Mouse (Mus musculus): Measurements from ENCODE around the gene Fpr2.

The Fpr2 gene

DNA sequence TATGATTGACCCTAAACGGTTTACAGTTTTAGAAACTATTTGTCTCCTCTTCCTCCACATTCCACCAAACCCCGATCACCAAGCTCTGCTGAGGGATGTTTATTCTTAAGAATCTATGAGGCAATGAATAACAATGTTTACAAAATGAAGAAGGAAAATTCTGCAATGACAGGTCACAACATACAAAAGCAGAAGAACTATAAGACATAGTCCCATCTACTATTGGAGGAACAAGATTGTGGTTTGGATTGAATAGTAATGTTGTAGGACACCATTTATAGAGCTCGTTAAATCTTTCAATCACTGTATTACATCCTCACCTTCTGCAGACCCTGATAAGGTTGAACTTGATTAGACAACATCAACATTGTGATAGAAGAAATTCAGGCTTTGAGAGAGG lies 5.0 kb upstream of the Fpr2 start:
- in situ Hi-C loops (cut with MboI, MseI): no loop called here

DNA sequence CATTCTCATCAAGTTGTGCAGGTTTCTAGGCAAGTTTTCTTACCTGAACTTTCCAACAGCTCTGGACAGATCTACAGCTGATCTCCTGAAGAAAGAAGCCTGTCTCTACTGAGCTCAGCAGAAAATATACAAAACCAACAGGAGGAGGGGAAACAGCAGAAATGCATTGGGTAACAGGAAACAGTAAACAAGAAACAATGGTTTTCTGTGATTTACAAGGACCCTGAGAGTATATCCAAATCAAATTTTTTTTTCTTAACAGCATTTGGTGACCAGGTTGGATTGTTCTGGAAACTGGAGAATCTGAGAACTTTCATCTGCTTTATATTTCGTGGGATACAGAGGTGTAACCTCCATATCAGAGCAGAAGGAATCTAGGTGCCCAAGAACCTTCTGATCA lies 3.8 kb upstream of the Fpr2 start, which contains the start of gene Fpr1:
Fpr1 (minus strand) TSS at position 101 of the 400 bp plus-strand sequence.
- in situ Hi-C loops (cut with MboI, MseI): no loop called here

DNA sequence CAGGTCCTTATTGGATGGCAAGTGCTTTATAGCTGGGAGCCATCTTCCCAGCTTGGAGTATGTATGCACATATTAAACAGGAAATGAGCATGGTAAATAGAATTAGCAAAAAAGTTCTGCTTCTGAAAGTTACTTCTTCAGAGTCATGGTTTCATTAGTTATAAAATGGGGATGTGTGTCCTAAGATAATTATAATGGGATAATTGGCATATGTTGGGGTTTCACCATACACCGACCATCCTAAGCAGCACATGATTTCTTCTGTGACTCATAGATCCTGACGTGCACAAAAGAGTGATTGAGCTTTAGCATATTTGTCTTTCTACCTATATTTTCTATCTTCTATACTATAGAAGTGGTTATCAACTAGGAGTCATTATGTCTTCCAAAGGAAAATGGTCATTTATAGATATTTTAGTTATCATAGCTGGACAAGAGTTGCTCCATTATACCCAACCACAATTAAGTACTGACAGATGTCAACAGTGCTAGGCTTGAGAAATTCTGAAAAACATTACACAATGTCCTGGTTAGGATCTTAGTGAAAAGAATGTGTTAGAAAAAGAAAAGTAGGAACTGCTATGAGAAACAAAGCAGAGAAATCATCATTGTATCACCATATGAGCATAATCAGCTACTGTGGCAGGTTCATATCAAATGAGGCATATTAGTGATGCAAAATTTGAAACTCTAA lies 2.3 kb downstream of the Fpr2 start:
- in situ Hi-C loops (cut with MboI, MseI): no loop called here

DNA sequence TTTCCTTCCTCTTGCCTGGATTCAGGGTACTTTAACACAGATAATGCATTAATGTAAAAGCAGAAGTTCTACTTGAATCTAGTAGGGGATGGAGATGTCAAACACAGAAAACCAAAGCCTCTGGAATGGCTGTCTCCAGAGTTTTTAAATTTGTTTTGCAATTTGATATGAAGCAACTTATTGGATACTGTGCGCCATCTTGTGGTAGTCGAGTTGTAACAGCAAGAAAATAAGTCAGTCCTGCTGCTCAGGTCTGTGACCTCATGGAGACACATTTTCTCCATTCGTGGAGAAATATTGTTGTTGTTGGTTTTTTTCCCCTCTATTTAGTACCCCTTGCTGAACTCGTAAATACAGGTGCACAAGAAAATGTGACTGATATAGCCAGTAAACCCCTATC lies 8.4 kb downstream of the Fpr2 start:
- in situ Hi-C loops (cut with MboI, MseI): loop anchor here (5.0 kb wide), 1 partner anchor 129 kb away; no protein-coding TSS in a partner anchor

DNA sequence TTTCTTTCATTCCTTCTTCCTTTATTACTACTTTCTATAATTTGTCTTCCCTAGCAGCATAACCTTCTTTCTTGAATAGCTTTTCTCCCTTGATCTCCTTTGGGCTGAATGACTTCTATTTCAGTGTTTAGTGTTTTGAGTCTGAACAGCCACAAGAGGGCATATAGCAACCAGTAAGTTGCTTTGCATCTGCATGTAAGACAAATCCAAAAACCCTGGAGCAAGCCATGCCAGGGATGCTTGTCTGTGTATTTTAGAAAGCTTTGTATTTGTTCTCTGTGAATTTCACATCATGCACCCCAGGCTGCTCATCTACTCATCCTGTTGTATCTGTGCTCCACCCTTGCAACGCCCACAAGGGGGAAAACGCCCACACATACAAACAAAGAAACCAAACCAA lies 11.6 kb downstream of the Fpr2 start:
- in situ Hi-C loops (cut with MboI, MseI): loop anchor here (5.0 kb wide), 1 partner anchor 132 kb away; no protein-coding TSS in a partner anchor

DNA sequence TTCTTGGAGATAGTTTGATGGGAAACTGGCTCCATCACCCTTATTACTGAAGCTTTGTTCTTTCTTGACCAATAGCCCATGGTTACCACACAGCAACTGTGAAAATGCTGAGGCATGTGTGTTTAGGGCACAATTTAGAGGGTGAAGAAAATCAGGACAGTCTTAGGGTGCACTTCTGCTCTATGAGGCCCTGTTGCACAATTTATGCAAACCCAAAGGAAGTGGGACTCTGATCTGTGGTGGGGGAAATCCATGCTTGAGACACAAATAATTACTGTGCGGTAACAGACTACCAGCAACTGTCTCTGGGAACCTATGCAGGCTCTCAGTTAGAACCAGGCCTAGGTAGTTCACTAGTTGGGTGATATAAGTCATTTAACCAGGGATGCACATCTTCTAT lies 13.1 kb downstream of the Fpr2 start:
- in situ Hi-C loops (cut with MboI, MseI): no loop called here

DNA sequence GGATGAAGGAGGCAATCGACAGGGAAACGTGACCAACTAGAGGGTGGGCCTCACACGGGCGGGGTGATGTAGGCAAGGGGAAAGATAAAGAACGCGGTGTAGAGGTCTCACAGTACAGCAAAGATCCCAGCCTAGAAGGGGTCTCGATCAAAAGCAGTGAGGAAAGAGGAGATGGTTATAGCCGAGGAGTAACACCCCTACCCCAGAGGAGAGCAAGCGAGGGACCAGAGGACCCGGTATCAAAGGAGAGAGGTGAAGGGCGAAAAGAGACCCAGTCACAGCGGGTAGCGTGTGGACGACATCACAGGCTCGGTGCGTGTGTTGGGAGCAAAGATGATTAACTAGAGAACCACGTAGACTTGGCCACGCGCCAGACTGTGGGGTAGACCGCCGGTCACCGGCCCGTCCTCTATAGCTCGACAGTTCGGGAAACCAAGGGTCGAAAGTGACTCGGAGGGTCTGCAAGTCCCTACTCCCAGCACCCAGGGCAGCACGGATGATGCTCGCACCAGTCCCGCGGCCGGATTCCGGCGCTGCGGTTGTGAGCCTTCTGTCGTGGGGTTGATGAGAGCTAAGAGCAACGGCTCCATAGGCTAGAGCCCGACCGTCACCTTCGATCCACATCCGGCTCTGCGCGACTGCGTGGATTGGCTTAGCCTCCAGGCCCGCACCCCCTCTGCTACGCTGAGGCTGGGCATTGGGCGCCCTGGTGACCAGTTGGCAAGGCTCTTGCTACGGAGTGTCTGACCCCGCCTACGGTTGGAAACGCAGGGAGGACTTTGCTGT lies 22.2 kb downstream of the Fpr2 start:
- in situ Hi-C loops (cut with MboI, MseI): loop anchor here (10.0 kb wide), 1 partner anchor 465 kb away; no protein-coding TSS in a partner anchor

DNA sequence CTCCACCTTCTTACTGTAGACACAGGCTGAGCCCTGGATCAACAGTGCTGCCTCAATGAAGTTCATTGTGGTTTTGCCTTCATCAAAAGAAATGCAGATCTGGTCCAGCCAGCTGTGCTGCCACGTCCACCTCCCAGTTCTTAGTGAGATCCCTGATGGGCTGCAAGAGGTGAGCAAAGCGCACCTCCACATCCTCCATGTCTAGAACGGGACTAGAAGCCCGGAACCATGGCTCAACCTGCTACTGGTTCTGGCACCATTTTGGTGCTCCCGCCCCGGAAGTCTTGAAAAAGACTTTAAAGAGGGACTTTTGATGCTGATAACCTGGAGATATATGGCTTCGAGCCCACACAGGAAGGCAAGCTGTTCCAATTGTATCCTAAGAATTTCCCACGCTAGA lies 25.0 kb downstream of the Fpr2 start:
- in situ Hi-C loops (cut with MboI, MseI): loop anchor here (10.0 kb wide), 1 partner anchor 462 kb away; no protein-coding TSS in a partner anchor

DNA sequence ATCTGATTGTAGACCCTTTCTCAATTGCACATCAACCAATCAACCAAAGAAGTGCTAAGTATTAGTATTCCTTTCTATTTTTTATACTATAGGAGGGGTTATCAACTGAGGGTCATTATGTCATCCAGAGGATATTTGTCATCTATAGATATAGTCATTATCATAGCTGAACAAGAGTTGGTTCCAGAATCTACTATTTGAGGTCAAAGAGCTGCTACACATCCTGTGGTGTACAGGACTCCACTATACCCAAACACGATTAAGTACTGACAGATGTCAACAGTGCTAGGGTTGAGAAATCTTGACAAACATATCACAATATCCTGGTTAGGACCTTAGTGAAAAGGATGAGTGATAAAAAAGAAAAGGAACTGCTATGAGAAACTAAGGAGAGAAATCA lies 29.8 kb downstream of the Fpr2 start:
- in situ Hi-C loops (cut with MboI, MseI): loop anchor here (10.0 kb wide), 1 partner anchor 457 kb away; no protein-coding TSS in a partner anchor

DNA sequence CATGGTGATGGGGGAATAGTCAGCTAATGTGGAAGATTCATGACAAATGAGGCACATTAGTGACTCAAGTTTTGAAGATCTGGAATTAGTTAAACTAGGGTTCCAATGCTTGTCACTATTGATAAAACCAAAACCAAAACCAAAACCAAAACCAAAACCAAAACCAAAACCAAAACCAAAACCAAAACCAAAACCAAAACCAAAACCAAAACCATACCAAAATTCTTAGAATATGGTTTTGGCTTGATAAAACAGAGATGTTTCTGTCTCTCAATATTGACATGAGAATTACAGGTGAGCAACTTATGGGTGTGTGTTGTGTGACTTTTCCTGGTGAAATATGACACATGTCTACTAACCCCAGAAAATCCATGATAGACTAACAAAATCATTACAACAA lies 30.2 kb downstream of the Fpr2 start:
- in situ Hi-C loops (cut with MboI, MseI): loop anchor here (10.0 kb wide), 1 partner anchor 457 kb away; no protein-coding TSS in a partner anchor

Data from T-helper 1 cell (primary cell).